Mouse (Mus musculus): ENCODE results near the gene Whamm. TPM values are rescaled to one million over a fixed set of nuclear protein-coding genes. Genes with fewer than 3 reads are reported as not detected.

Whamm gene
- polyA plus RNA-seq, 1 experiment from 2014 or later: 9.9 TPM

- no peak overlapping the region for H3K4me2 ChIP-seq (replicated peaks)
- H3K9me3 ChIP-seq (ENCODE audit: control insufficient read depth, low read length): no peaks in the 10 kb centered on the region
- 0 out of 2 replicates have a peak, but pooled peaks cover 3% of the 10 kb centered on the region for H3K4me1 ChIP-seq (replicated peaks; ENCODE audit: control insufficient read depth, insufficient read depth, low read length)
- H3K27ac ChIP-seq: no peak overlapping the region
- DNase-seq (ENCODE audit: low spot score) (no peak), ATAC-seq (ENCODE audit: low FRiP score) (no peak)
- H3K4me3 ChIP-seq (replicated peaks; ENCODE audit: low read length): no peak overlapping the region
- no peak overlapping the region for H3K9ac ChIP-seq
- H3K27me3 ChIP-seq (ENCODE audit: control insufficient read depth, insufficient read depth, low read length): no peaks in the 10 kb centered on the region
- no peaks in the 10 kb centered on the region for H3K36me3 ChIP-seq (replicated peaks; ENCODE audit: control insufficient read depth, insufficient read depth)
- 93% methylated on average over 2 of the region's 2 CpGs for WGBS
Observed at GRCm38 (mm10) chr7:81626460-81626859, 55.4 kb downstream of the Whamm start.

DNA sequence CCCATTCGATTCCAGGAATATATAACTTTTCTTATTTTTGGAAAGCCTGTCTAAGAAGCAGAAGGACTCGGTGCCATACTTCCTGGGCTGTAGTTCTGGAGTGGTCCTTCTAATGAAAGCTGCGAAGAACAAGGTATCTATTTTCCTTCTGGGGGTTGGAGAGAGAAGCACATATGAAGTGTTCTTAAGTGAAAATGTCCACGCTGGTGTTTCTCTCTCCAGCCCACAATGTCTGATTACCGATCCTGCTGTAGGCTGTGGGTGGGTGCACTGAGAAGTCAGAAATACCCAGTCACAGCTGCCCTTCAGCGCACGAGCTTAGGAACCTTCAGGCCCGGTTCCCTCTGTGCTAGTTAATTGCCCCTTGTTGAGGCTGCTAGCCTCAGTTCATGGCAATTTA lies 60.2 kb downstream of the Whamm start:
- no peak for ATAC-seq (ENCODE audit: low FRiP score)
- H3K9me3 ChIP-seq (ENCODE audit: control insufficient read depth, low read length): no peaks in the 10 kb centered on the region
- no peaks in the 10 kb centered on the region for H3K4me1 ChIP-seq (replicated peaks; ENCODE audit: control insufficient read depth, insufficient read depth, low read length)
- no peaks in the 10 kb centered on the region; the same call in 1 of the 2 replicates for H3K36me3 ChIP-seq (replicated peaks; ENCODE audit: control insufficient read depth, insufficient read depth)
- no peak overlapping the region for H3K4me2 ChIP-seq (replicated peaks)
- no peak for DNase-seq (ENCODE audit: low spot score)
- H3K27me3 ChIP-seq (ENCODE audit: control insufficient read depth, insufficient read depth, low read length): no peaks in the 10 kb centered on the region
- 92% methylated on average over 8 of the region's 8 CpGs for WGBS
- no peak overlapping the region for H3K4me3 ChIP-seq (replicated peaks; ENCODE audit: low read length)
- no peak overlapping the region for H3K9ac ChIP-seq
- H3K27ac ChIP-seq: no peak overlapping the region

DNA sequence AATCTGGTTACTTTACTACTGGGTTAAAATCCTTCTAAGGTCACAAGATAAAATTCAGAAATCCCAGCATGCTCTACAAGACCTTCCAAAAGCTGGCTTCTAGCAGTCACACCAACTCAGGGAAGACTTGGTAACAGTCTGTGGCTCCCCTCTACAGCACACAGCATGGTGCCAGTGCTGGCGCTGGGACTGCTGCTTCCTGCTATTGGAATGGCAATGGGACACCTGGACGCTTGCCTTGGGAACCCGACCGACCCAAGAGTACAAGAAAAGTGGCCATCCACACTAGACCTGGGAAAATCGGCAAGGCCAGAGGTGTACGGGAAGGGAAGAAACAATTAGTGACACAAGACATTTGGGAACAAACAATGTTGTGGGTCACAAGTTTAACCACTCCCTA lies 61.5 kb downstream of the Whamm start:
- H3K36me3 ChIP-seq (replicated peaks; ENCODE audit: control insufficient read depth, insufficient read depth): no peaks in the 10 kb centered on the region; the same call in 1 of the 2 replicates
- H3K9ac ChIP-seq: no peak overlapping the region
- H3K4me3 ChIP-seq (replicated peaks; ENCODE audit: low read length): no peak overlapping the region
- ATAC-seq (ENCODE audit: low FRiP score) (no peak), DNase-seq (ENCODE audit: low spot score) (no peak)
- no peak overlapping the region for H3K27ac ChIP-seq
- 75% methylated on average over 6 of the region's 6 CpGs for WGBS
- H3K27me3 ChIP-seq (ENCODE audit: control insufficient read depth, insufficient read depth, low read length): no peaks in the 10 kb centered on the region
- no peaks in the 10 kb centered on the region for H3K9me3 ChIP-seq (ENCODE audit: control insufficient read depth, low read length)
- H3K4me1 ChIP-seq (replicated peaks; ENCODE audit: control insufficient read depth, insufficient read depth, low read length): no peaks in the 10 kb centered on the region
- H3K4me2 ChIP-seq (replicated peaks): no peak overlapping the region

DNA sequence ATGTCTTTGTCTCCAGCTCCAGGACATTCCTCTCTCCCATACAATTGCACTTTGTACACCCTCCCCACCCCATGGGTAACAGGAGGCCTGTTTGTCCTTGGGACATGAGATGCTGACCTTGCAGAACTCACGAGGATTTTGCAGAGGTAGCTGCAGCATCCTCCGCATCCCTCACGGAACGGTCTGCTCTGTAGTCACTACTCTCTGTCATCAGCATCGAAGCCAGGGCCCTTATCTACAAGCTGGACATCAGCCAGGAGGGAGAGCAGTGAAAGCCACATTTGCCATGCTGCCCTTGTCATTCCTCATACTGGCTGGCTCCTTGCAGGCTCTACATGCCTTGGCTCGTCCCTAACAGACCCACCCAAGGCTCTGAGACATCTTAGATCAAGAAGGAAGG lies 70.0 kb downstream of the Whamm start:
- H3K36me3 ChIP-seq (replicated peaks; ENCODE audit: control insufficient read depth, insufficient read depth): no peaks in the 10 kb centered on the region
- no peak overlapping the region for H3K9ac ChIP-seq
- peaks cover 9% of the 10 kb centered on the region; the same call in 1 of the 2 replicates for H3K4me1 ChIP-seq (replicated peaks; ENCODE audit: control insufficient read depth, insufficient read depth, low read length)
- ATAC-seq (ENCODE audit: low FRiP score) (no peak), DNase-seq (ENCODE audit: low spot score) (no peak)
- 72% methylated on average over 6 of the region's 6 CpGs for WGBS
- no peaks in the 10 kb centered on the region for H3K9me3 ChIP-seq (ENCODE audit: control insufficient read depth, low read length)
- no peak overlapping the region for H3K4me3 ChIP-seq (replicated peaks; ENCODE audit: low read length)
- no peaks in the 10 kb centered on the region for H3K27me3 ChIP-seq (ENCODE audit: control insufficient read depth, insufficient read depth, low read length)
- no peak overlapping the region for H3K27ac ChIP-seq
- no peak overlapping the region for H3K4me2 ChIP-seq (replicated peaks)

- 58% methylated on average over 7 of the region's 7 CpGs for WGBS
- 0 out of 2 replicates have a peak overlapping the region, but pooled peaks have one; percentile 4 for H3K27ac ChIP-seq
- no peak overlapping the region for H3K9ac ChIP-seq
- ATAC-seq (ENCODE audit: low FRiP score) (no peak), DNase-seq (ENCODE audit: low spot score) (no peak)
- H3K4me1 ChIP-seq (replicated peaks; ENCODE audit: control insufficient read depth, insufficient read depth, low read length): peaks cover 33% of the 10 kb centered on the region
- no peaks in the 10 kb centered on the region for H3K27me3 ChIP-seq (ENCODE audit: control insufficient read depth, insufficient read depth, low read length)
- H3K9me3 ChIP-seq (ENCODE audit: control insufficient read depth, low read length): no peaks in the 10 kb centered on the region
- no peak overlapping the region for H3K4me3 ChIP-seq (replicated peaks; ENCODE audit: low read length)
- H3K36me3 ChIP-seq (replicated peaks; ENCODE audit: control insufficient read depth, insufficient read depth): no peaks in the 10 kb centered on the region
- no peak overlapping the region for H3K4me2 ChIP-seq (replicated peaks)
Observed at GRCm38 (mm10) chr7:81644551-81645235, 73.6 kb downstream of the Whamm start.

MicroRNA genes within 50 kb of the gene (microRNA counts, 519-probe panel; counts per million panel counts)
- not detected for microRNA mmu-miR-1839-3p
- microRNA mmu-miR-1839-5p: 4,076 counts per million, percentile 30 among the panel's probes with 10 or more counts

Other genes starting within 250 kb of the Whamm start
- 653 and 807 TPM in 2 replicates for gene Rps17, start 226.0 kb upstream of the Whamm start, polyA plus RNA-seq (2014; fragmentation: Nextera tagmentation; extraction: Ambion mirVana)
- 5.9 and 6.2 TPM in 2 replicates for gene Cpeb1, start 115.8 kb upstream of the Whamm start, polyA plus RNA-seq (2014; fragmentation: Nextera tagmentation; extraction: Ambion mirVana)
- 120 and 128 TPM in 2 replicates for gene Ap3b2, start 77.3 kb upstream of the Whamm start, polyA plus RNA-seq (2014; fragmentation: Nextera tagmentation; extraction: Ambion mirVana)
- not detected in 2 replicates for gene BC048679, start 73.0 kb upstream of the Whamm start, polyA plus RNA-seq (2014; fragmentation: Nextera tagmentation; extraction: Ambion mirVana)
- gene Fsd2, start 4.3 kb upstream of the Whamm start, polyA plus RNA-seq (2014; fragmentation: Nextera tagmentation; extraction: Ambion mirVana): 0.10 and 0.21 TPM in 2 replicates
- gene Homer2, start 136.3 kb downstream of the Whamm start, polyA plus RNA-seq (2014; fragmentation: Nextera tagmentation; extraction: Ambion mirVana): 25.7 and 27.8 TPM in 2 replicates
- 127 and 137 TPM in 2 replicates for gene Ramac, start 191.7 kb downstream of the Whamm start, polyA plus RNA-seq (2014; fragmentation: Nextera tagmentation; extraction: Ambion mirVana)
- gene 3110040N11Rik, start 218.2 kb downstream of the Whamm start, polyA plus RNA-seq (2014; fragmentation: Nextera tagmentation; extraction: Ambion mirVana): 43.3 and 45.5 TPM in 2 replicates

Measured in hindbrain, embryonic 14.5 days (tissue).